ENCODE assay signal across 19 mouse cellular contexts in the genomic region with DNA sequence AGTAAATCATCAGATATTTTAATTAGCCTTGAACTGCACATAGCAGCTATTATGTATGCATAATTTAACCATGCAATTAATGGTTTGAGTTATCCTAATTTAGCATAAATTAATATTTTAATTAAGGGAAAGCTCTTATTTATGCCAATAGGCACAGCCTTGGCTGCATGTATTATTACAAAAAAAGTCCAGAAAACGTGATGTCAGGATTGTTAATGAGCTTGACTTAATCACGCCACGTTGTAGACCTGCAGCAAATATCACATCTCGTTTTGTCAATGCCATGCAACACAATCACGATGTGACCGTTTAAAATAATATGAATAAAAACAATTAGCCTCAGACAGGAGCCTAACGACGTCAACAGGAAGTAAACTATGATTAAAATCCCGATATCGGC.
DNase-seq lines count a peak whose midpoint lies in the region; ATAC-seq and TF ChIP-seq lines count a peak whose summit lies in the region.
"Had no signal": no experiment of that assay in that cellular context is flagged by ENCODE, and none has a peak within 500 bp of the region (broad histone marks: within the 10 kb centered on the region; RNA-seq: fewer than 3 reads in every experiment).

No protein-coding gene starts in this region.

- no peaks in the 10 kb centered on the region for H3K4me1 ChIP-seq in forebrain, embryonic 12.5 days
- no peaks in the 10 kb centered on the region for H3K4me1 ChIP-seq in forebrain, embryonic 14.5 days (ENCODE audit: control insufficient read depth, insufficient read depth, low read length)
- H3K4me1 ChIP-seq: embryonic facial prominence, embryonic 12.5 days; hindbrain, embryonic 12.5 days had no signal

- 58% methylated on average over 10 of the region's 10 CpGs for WGBS in forebrain, embryonic 12.5 days
- 29% methylated on average over 10 of the region's 10 CpGs for WGBS in forebrain, embryonic 14.5 days

- no peak overlapping the region for H3K27ac ChIP-seq in layer of hippocampus, adult 2 months
- H3K27ac ChIP-seq in forebrain, embryonic 12.5 days = no peak overlapping the region
- no peak overlapping the region for H3K27ac ChIP-seq in forebrain, embryonic 14.5 days (ENCODE audit: low read depth, low read length)
- H3K27ac ChIP-seq: embryonic facial prominence, embryonic 12.5 days; heart, embryonic 13.5 days; hindbrain, embryonic 12.5 days had no signal

- H3K36me3 ChIP-seq in forebrain, embryonic 12.5 days (replicated peaks) = no peaks in the 10 kb centered on the region
- H3K36me3 ChIP-seq in forebrain, embryonic 14.5 days (ENCODE audit: control insufficient read depth, insufficient read depth, low read length) = no peaks in the 10 kb centered on the region
- H3K36me3 ChIP-seq: embryonic facial prominence, embryonic 12.5 days; heart, embryonic 13.5 days; hindbrain, embryonic 12.5 days had no signal

- no peak overlapping the region for H3K9ac ChIP-seq in forebrain, embryonic 12.5 days
- no peak overlapping the region for H3K9ac ChIP-seq in forebrain, embryonic 14.5 days (ENCODE audit: low read length)
- H3K9ac ChIP-seq: embryonic facial prominence, embryonic 12.5 days; heart, embryonic 13.5 days; hindbrain, embryonic 12.5 days had no signal

- no peaks in the 10 kb centered on the region for H3K9me3 ChIP-seq in forebrain, embryonic 12.5 days
- H3K9me3 ChIP-seq in forebrain, embryonic 14.5 days (replicated peaks; ENCODE audit: control insufficient read depth, low read length) = no peaks in the 10 kb centered on the region
- H3K9me3 ChIP-seq: embryonic facial prominence, embryonic 12.5 days; heart, embryonic 13.5 days; hindbrain, embryonic 12.5 days had no signal

- ATAC-seq in forebrain, embryonic 12.5 days (ENCODE audit: low FRiP score) = peak; percentile 53; the same call in 1 of the 2 replicates
- peak; percentile 29; the same call in 1 of the 2 replicates for ATAC-seq in forebrain, embryonic 14.5 days
- ATAC-seq: hindbrain, embryonic 16.5 days; inflammation-experienced regulatory T-cells, adult 6 months; intestine, postnatal 0 days had no signal

- H3K4me3 ChIP-seq in layer of hippocampus, adult 2 months = peak overlapping the region; percentile 16; the same call in 1 of the 2 replicates
- no peak overlapping the region for H3K4me3 ChIP-seq in forebrain, embryonic 12.5 days (replicated peaks)
- no peak overlapping the region for H3K4me3 ChIP-seq in forebrain, embryonic 14.5 days (ENCODE audit: low read depth, low read length)
- H3K4me3 ChIP-seq: embryonic facial prominence, embryonic 12.5 days; heart, embryonic 13.5 days; hindbrain, embryonic 12.5 days had no signal

- H3K27me3 ChIP-seq in forebrain, embryonic 12.5 days = no peaks in the 10 kb centered on the region
- no peaks in the 10 kb centered on the region for H3K27me3 ChIP-seq in forebrain, embryonic 14.5 days (replicated peaks; ENCODE audit: control insufficient read depth, insufficient read depth, low read length)
- H3K27me3 ChIP-seq: embryonic facial prominence, embryonic 12.5 days; heart, embryonic 13.5 days; hindbrain, embryonic 12.5 days had no signal

- no peak overlapping the region for H3K4me2 ChIP-seq in forebrain, embryonic 12.5 days
- 0 out of 2 replicates have a peak overlapping the region, but pooled peaks have one; percentile 4 for H3K4me2 ChIP-seq in forebrain, embryonic 14.5 days (ENCODE audit: low read length)
- H3K4me2 ChIP-seq: embryonic facial prominence, embryonic 12.5 days; heart, embryonic 13.5 days; hindbrain, embryonic 12.5 days had no signal

- no peak for TF ChIP-seq CTCF in layer of hippocampus, adult 2 months (conservative IDR thresholded peaks at IDR 0.05)

- DNase-seq in layer of hippocampus, adult 2 months (ENCODE audit: low spot score in 2 of 2) = no peak
- no peak for DNase-seq in layer of hippocampus, postnatal 25 days (ENCODE audit: extremely low spot score in 1 of 2, low spot score in 1 of 2)
- peak; percentile 46 for DNase-seq in forebrain, embryonic 14.5 days (ENCODE audit: low spot score)
- no peak for DNase-seq in adrenal gland, postnatal 10 days
- DNase-seq in frontal cortex, postnatal 14 days (ENCODE audit: low spot score in 2 of 2) = no peak
- DNase-seq: adrenal gland, adult 2 months; adrenal gland, postnatal 36 days; cerebellum, adult 11 months; cerebellum, adult 8-10 months; cerebellum, postnatal 14 days; gastrocnemius, postnatal 25 days; heart, postnatal 36 days had no signal
